Mouse (Mus musculus): ENCODE data around the gene Tardbp.

Tardbp gene

DNA sequence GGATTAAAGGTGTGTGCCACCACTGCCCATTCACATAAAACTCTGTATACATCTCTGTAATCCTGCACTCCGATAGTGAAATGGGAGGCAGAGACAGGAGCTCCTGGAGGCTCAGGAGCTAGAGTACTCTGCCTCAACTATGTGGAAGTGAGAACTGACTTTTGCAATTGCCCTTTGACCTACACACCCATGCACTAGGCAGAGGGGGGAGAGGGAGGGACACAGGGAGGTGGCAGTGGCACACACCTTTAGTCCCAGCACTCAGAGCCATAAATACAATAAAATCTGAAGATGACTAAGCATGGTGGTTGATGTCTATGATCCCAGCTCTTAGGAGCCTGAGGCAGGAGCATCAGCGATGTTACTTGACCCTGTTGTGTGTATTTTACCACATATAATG is 12.6 kb upstream of the Tardbp start:
- no peak for DNase-seq (ENCODE audit: extremely low read depth, low read depth)

DNA sequence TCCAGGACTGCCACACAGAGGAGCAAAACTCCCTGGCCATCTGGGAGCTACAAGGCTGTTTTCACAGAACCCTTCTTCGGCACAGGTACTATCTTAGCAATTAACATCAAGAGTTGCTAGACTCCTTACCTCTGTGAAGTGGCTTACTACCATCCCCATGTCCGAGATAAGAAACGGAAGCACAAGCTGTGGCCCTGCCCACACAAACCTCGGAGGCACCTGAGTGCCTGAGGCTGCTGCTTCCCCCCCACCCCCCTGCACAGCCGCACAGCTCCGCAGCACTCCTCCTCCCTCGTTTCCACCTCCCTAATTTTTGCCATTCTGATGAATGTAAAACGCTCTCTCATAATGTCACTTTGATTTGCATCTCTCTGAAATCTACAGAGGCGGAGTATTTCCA is 11.5 kb upstream of the Tardbp start:
- no peak for DNase-seq (ENCODE audit: extremely low read depth, low read depth)

DNA sequence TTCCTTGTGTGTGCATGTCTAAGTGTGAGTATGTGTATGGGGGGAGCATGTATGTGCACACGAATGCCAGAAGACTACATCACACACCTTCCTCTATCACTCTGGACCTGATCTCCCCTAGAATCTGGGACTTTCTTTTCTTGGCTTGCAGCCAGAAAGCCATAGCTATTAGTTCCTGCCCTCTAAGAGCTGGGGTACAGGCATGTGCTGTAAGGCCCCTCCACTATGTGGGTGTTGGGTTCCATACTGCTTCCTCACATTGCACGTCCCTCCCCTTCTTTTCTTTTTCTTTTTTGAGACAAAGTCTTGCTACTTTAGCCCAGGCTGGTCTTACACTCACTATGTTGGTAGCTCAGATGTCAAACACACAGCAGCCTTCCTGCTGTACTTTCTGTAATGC is 8.5 kb upstream of the Tardbp start:
- no peak for DNase-seq (ENCODE audit: extremely low read depth, low read depth)

DNA sequence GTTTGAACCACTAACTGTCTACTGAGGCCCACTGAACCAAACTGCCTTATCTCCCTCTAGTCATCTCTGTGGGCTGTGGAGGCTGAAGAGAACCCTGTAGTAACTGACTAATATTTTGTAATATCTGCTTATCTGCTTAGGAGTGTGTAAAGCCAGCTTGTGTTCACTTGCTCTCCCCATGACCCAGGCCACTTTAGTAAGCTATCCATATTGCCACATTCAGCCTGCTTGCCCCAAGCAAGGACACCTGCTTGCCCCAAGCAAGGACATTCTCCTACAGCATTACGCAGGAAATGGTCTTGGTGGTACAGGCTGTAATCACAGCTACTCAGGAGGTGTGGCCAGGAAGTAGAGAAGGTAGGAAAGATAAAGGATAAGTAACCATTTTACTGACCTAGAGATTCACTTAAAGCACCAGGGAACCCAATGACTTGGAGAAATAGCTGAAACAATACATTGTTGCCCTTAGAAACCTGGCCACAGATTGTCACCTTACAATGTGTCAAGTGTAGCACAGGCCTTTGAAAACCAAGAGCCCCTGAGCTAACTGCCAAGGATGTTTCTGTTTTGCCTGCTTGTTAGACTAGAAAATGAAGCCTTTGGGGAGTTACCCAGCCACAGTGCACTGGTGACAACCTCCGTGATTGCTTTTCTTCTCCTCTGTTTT is 6.7 kb upstream of the Tardbp start:
- DNase-seq (ENCODE audit: extremely low read depth, low read depth): no peak

DNA sequence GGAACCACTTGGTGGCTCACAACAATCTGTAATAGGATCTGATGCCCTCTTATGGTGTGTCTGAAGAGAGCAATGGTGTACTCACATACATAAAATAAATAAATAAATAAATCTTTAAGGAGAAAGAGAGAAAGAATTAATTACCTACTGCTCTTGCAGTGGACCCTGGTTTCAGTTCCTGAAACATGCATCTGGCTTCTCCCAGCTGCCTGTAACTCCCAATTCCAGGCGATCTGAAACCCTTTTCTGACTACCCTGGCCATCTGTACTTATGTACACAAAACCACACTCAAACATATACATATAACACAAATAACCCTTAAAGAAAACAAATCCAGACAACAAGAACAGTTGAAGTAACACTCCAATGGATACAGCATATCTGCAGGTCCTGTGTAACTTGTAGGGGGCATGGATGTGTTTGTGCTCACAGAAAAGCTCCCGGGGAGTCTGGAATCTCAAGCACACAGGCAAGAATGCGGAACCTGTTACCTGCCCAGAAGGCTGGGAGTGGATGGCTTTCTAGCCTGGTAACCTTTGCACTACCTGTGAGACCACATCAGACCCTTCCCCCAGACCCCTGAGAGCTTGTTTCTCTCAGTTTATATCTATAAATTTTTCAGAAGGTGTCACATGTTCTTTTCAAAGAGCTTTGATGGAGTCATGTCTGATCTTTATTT is 5.3 kb upstream of the Tardbp start:
- DNase-seq (ENCODE audit: extremely low read depth, low read depth): no peak

DNA sequence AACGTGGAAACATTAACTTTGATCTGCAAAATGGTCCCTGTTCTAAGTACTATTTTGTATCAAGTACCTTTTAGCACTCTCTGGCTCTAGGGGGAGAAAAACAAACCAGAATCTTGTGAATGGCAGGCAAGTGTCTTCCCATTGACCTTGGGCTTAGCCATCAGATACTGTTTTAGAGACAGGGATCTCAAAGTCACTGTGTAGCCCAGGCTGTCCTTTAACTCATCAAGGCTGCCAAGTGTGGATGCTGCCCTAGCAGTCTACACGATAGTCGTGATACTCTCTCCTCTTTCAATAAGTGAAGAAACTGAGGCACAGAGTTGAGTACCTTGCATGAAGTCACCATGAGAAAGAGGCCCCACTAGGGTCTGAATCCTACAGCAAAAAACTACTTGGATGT is 427 bp upstream of the Tardbp start:
- DNase-seq (ENCODE audit: extremely low read depth, low read depth): no peak

DNA sequence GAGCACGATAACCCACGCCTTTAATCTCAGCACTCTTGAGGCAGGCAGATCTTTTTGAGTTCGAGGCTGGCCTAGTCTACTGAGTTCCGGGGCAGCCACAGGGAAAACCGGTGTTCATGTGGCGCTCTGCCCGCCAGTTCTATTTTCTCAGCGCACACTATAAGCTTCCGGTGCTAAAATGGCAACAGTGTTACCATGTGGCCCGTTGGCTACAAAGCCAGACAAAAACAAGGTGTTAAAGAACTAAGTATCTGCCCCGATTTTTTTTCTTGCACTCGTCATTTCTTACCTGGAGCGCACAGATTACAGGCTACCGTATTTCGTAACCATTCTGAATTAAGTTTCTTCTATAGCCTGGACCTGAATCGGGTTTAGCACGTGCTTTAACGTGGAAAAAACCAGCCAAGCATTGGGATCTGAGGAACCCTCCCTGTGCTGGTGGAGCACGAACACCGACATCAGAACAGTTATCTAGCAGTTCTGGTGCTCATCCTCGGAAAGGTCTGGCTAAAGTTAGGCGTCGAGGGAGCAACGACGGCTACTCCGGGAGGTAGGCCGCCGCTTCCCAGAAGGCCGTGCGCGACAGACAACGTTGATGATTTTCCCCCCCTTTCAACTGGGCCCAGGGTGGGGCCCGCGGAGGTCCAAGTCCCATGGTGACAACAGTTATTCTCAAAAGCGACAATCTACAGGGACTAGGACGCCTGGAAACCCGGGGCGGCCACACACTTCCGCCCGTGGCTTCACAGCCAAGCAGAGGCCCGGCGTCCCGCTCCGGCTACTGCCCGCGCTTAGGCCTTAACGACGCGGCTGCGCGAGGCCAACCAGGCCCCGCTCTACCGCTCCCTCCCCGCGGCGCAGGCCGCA is 830 bp downstream of the Tardbp start:
- DNase-seq (ENCODE audit: extremely low read depth, low read depth): no peak

DNA sequence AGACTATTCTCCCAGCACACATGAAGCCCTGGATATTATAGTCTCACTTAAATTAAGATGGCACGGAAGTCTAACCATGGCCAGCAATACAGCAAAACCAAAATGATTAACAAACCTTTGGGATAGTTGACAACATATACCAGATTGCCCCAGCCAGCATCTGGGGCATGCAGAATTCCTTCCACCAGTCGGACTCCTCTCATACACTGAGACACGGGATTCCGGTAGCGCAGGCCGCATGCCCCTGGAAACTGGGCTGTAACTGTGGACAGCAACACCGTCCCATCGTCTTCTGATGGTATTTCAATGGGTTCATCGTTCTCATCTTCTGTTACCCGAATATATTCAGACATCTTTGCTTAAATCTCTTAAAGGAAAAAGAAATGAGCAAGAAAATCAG is 1.8 kb downstream of the Tardbp start:
- DNase-seq (ENCODE audit: extremely low read depth, low read depth): no peak

DNA sequence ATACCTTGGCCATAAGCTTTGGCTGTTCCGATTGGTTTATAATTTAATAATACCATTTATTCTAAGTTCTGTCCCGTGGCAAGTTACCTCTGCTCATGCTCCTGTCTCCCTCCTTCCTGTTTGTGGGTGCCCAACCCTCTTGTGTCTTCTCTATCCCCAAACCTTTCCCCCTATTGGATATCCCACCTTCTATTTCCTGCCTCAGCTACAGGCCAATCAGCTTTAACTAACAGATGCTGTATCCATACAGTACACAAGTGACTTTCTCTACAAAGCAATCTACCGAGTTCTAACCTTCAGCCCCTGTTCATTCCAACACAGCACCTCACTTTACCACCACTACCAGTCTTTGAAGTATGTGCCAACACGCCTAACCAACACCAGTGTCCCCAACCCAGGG is 3.2 kb downstream of the Tardbp start:
- DNase-seq (ENCODE audit: extremely low read depth, low read depth): no peak

DNA sequence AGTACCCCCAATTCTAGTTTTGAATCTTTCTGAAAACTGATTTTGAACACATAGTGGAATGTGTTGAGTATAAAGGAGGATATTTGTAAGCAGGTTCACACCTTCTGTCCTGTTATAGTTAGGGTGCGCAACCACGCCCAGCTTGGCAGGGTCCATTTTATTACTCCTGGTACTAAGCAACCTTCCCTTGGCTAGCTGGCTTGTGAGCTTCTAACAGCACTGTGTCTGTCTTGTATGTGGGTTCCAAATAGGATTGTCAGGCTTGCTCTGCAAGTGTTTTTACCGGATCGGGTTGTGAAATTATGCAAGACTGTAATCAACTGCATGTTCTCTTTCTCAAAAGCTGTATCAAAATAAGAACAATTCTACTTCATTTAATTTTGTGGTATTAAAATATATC is 4.3 kb downstream of the Tardbp start:
- DNase-seq (ENCODE audit: extremely low read depth, low read depth): no peak

DNA sequence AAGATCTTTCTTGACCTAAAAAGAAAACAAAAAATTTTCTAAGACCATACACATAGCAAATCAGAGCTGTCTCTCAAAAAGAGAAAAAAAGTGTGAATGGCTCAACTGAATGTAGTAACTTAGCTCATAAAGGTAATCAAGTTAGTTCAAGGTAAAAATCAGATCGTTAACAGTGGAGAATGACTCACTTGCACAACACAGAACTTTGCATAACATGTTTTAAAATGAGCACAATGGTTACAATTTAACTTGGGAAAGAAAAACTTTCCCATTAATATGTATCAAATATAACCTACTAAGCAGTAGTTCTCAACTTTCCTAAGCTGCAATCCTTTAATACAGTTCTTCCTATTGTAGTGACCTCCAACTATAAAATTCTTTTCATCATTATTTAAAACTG is 6.1 kb downstream of the Tardbp start:
- DNase-seq (ENCODE audit: extremely low read depth, low read depth): no peak

DNA sequence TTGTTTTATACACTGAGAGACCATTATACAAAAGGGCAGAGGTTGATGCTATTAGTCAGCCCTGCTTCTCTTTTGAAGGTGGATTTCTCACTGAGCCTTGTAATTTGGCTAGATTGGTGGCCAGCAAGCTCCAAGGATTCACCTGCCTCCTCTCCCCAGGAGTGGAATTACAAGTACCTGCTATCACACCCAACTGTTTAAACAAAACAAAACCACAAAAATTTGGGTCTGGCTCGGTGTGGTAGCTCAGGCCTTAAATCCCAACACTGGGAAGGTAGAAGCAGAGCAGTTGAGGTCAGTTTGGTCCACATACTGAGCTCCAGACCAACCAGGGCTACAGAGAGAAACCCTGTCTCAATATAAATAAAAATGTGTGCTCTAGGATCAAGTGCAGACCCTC is 7.0 kb downstream of the Tardbp start:
- no peak for DNase-seq (ENCODE audit: extremely low read depth, low read depth)

DNA sequence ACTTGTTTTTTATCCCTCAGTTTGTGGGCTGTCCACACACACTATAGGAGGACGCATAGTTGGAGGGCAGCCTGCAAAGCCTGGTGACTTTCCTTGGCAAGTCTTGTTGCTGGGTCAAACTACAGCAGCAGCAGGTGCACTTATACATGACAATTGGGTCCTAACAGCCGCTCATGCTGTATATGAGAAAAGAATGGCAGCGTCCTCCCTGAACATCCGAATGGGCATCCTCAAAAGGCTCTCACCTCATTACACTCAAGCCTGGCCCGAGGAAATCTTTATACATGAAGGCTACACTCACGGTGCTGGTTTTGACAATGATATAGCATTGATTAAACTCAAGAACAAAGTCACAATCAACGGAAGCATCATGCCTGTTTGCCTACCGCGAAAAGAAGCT is 13.1 kb downstream of the Tardbp start:
- DNase-seq (ENCODE audit: extremely low read depth, low read depth): no peak

DNA sequence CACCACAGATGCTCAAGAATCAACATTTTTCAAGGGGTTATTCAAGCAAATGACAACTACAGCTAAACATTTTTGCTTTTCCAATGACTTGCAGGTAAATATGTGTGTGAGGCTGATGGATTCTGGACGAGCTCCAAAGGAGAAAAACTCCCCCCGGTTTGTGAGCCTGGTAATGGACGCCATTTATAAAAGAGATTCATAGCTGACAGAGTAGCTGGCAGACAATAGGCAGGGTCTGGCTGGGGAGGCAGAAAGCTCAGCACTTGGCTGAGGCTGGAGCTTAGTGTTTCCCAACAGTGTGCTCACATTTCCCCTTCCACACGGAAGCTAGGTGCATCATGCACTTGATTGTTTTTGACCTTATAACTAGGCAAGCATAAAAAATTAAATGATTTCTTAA is 14.3 kb downstream of the Tardbp start:
- no peak for DNase-seq (ENCODE audit: extremely low read depth, low read depth)

DNA sequence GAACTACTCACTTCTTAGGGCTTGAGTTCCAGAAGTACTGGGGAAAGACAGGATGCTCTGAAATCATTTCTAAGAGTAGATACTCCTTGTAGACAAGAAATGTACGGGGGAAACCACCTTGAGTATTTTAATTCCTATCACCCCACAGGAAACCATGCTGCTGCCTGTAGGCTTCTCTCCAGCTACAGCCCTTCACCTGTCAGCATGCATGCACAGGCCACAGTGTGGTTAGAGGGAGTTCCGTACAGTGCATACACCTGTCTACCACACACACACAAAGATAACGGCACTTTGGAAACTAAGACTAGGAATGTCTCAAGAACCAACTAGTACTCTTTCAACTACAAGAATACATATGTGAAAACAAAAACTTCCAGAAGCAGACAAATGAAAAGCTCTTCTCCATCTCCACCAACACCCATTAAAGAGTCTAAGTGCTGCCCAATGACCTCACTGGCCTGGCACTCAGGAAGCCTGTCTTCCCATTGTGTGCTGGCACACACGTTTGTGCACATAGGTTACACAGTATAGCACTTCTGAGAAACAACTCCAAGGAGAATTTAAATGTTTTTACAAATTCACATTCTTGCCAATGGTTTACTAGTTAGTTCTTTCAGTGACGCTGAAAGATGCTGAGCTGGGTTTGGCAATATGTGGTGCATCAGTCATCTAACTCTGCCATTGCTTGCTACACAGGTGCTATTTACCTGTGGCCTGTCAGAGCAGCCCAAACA is 16.0 kb downstream of the Tardbp start:
- DNase-seq (ENCODE audit: extremely low read depth, low read depth): no peak

DNA sequence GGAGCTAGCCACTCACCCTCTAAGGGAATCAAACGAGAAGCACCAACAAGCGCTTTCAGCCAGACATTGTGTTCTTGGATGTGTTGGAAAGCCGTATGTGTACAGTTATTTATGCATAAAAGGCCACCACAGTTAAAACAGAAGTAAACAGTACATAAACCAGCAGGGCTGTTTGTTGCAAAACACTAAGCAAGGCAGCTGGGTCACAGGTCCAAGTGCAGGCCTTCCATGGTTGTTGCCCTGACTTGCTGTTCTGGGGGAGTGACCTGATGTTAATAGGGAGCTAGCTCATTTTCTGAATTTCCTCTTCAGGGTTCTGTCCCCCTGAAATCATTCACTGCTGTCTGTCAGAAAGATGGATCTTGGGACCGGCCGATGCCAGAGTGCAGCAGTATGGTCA is 17.0 kb downstream of the Tardbp start:
- DNase-seq (ENCODE audit: extremely low read depth, low read depth): no peak

DNA sequence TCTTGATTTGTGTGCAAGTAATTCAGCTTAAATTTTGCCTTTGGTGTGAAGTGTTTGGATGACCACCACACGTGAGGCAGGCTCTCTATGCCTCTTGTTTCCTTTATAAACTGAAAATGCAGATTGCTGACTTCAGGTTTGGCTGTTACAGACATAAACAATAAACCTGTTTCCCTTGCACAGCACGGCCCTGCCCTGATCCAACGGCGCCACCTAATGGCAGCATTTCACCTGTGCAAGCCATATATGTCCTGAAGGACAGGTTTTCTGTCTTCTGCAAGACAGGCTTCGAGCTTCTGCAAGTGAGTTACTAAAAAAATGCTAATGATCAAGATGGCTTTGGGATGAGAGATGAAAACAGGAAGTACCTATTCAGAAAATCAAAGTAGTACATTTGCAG is 19.1 kb downstream of the Tardbp start:
- DNase-seq (ENCODE audit: extremely low read depth, low read depth): peak; percentile 44

DNA sequence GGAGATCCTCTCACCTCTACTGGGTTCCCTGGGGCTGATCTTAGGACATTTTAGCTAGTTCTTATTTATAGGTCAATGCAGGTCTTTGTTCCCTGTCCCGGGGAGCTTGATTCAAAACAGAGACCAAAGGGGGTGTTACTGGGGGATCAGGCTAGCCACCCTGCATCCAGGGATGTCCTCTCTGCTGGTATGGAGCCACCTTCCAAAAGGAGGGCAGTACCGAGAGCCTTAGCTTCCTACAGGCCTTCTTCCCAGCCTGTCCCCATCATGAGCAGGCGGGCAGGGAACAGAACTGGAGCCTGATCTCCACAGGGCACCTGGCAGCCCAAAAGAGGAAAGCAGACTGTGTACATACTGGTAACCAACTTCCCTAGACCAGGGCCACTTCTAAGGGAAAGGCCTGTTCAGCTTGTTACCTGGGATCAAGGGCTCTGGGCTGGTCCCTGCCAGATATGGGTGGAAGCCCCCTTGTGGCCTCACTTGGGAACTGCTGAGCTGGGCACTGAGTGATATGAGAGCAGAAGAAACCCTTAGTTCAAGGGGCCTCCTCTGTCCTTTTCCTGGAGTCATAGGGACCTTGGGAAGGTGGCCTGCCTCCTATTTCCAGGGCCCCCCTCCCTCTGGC is 22.2 kb downstream of the Tardbp start:
- DNase-seq (ENCODE audit: extremely low read depth, low read depth): no peak

DNA sequence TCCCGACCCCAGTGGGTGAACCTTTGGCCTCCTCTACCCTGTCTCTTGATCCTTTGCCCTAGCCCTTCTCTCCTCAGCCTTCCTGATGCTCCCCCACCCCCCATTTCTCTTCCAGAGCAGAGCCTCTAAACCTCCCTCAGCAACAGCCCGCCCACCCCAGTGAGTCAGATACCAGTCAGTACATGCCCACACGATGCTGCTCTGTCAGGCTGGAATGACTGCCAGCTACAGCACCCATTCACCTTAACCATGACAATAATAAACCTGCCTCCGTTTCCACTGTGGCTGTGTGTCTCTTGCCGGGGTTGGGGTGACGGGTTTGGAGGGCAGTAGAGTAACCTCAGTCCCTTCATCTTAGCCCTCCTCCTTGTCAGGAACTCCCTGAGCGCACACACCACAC is 22.7 kb downstream of the Tardbp start:
- DNase-seq (ENCODE audit: extremely low read depth, low read depth): no peak

DNA sequence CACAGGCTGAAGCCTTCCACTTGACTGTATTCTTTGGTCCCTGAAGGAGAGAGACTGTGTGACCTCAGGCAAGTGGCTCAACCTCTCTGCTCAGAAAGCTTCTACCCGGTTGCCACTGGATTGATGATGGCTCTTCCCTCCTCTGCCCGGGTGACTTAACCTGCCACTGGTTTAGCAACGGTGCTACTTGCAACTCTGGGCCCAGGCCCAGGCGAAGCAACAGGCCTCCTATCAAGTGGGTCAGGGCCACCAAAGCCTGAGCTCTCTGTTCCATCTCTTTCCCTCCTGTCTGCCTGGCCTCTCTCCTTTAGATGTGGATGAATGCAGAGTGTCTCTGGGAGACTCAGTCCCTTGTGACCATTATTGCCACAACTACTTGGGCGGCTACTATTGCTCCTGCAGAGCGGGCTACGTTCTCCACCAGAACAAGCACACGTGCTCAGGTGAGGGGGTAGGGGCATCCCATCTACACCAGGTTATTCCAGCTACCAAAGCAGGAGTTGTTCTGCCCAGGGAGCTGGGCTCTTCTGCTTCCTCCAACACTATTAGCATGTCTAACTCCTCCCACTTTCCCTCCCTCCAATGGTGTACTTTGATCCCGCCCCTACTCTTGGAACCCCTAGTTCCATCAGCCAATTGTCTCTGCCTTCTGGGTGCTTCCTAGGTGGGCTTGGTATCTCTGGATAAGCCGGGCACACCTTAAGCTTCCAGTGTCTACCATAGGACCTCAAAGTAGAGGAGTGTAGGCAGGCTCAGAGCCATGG is 23.3 kb downstream of the Tardbp start:
- DNase-seq (ENCODE audit: extremely low read depth, low read depth): no peak
